Mouse (Mus musculus): ENCODE data around the gene Endov. TPM values are rescaled to one million over a fixed set of nuclear protein-coding genes. Genes with fewer than 3 reads are reported as not detected.
A peak's percentile ranks its signal among the peaks of the same experiment; 100 is the strongest.

Endov gene
- polyA plus RNA-seq, 1 experiment from 2014 or later, result 19.8 TPM

DNA sequence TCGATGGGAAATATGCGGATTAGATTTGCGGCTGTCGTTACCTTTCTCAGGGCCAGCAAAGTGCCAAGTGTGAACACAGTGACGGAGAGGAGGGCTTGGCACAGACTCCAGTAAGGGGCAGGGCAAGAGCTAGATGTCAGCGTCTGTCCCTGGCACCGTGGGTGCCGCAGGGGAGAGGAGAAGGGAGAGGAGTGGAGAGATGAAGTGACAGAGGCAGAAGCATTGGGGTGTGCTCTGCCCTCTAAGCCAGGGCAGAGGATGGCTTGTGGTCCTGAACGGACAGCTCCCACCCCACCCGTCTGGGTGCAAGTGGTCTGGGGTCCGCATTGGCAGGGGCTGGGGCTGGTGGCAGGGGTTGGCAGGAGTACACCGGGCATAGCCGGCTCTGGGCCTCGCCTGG is 48.8 kb downstream of the Endov start:
- Histone ChIP-seq H3K4me2 (ENCODE audit: low read length) (no peak overlapping the region), H3K27me3 (ENCODE audit: control insufficient read depth, insufficient read depth, low read depth, low read length) (peaks cover 5% of the 10 kb centered on the region), H3K4me1 (ENCODE audit: control insufficient read depth, insufficient read depth, low read length) (peaks cover 15% of the 10 kb centered on the region; the same call in 1 of the 2 replicates), H3K27ac (ENCODE audit: low read length) (no peak overlapping the region), H3K4me3 (ENCODE audit: low read depth, low read length) (no peak overlapping the region), H3K9ac (ENCODE audit: low read depth, low read length) (no peak overlapping the region), H3K9me3 (replicated peaks; ENCODE audit: control insufficient read depth, low read length, poor library complexity, severe bottlenecking) (no peaks in the 10 kb centered on the region), H3K36me3 (ENCODE audit: control insufficient read depth, insufficient read depth, low read length) (no peaks in the 10 kb centered on the region)
- ATAC-seq, result no peak
- WGBS, result 27% methylated on average over 14 of the region's 14 CpGs

DNA sequence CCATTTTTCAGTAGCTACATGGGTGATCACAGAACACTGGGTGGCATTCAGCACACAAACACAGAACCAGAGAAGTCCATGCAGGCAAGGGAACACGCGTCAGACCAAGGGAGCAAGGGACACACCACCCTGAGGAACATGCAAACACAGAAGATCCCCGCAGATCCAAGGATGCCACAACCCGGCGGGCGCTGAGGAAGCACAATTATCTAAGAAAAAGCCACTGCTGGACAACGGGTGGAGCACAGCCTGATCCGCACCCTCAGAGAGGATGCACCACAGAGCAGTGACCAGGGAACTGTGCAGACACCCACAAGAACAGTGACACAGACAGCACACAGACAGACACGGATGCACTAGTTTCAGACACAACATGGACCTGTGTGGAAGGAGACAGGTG is 49.4 kb downstream of the Endov start:
- H3K9me3 ChIP-seq (replicated peaks; ENCODE audit: control insufficient read depth, low read length, poor library complexity, severe bottlenecking), result no peaks in the 10 kb centered on the region
- no peak for ATAC-seq
- H3K4me1 ChIP-seq (ENCODE audit: control insufficient read depth, insufficient read depth, low read length), result peaks cover 19% of the 10 kb centered on the region; the same call in 1 of the 2 replicates
- peaks cover 7% of the 10 kb centered on the region for H3K27me3 ChIP-seq (ENCODE audit: control insufficient read depth, insufficient read depth, low read depth, low read length)
- 77% methylated on average over 9 of the region's 9 CpGs for WGBS
- H3K9ac ChIP-seq (ENCODE audit: low read depth, low read length), result 0 out of 2 replicates have a peak overlapping the region, but pooled peaks have one; percentile 6
- no peaks in the 10 kb centered on the region for H3K36me3 ChIP-seq (ENCODE audit: control insufficient read depth, insufficient read depth, low read length)
- H3K4me3 ChIP-seq (ENCODE audit: low read depth, low read length), result no peak overlapping the region
- no peak overlapping the region for H3K27ac ChIP-seq (ENCODE audit: low read length)
- H3K4me2 ChIP-seq (ENCODE audit: low read length), result no peak overlapping the region

DNA sequence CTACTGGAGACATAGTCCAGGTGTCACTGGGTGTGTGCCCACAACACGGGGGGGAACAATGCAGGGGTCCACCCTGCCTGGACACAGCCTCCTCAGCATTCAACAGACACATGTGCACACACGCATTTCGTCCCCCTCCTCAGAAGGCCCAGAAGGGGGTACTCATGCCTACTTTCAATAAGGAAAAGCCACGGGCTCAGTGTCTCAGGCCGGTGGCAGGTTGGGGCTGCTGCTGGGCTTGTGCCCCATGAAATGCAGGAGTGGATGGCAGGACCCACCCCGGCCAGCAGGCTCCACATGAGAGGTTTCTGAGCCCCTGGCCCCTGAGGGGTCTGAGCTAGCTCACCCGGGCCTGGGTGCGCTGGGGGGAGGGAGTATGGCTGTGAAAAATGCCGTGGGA is 49.9 kb downstream of the Endov start:
- Histone ChIP-seq H3K9ac (ENCODE audit: low read depth, low read length) (no peak overlapping the region), H3K4me3 (ENCODE audit: low read depth, low read length) (no peak overlapping the region), H3K4me2 (ENCODE audit: low read length) (no peak overlapping the region), H3K27ac (ENCODE audit: low read length) (no peak overlapping the region), H3K27me3 (ENCODE audit: control insufficient read depth, insufficient read depth, low read depth, low read length) (peaks cover 7% of the 10 kb centered on the region), H3K36me3 (ENCODE audit: control insufficient read depth, insufficient read depth, low read length) (no peaks in the 10 kb centered on the region), H3K4me1 (ENCODE audit: control insufficient read depth, insufficient read depth, low read length) (peaks cover 24% of the 10 kb centered on the region; the same call in 1 of the 2 replicates), H3K9me3 (replicated peaks; ENCODE audit: control insufficient read depth, low read length, poor library complexity, severe bottlenecking) (no peaks in the 10 kb centered on the region)
- WGBS, result 67% methylated on average over 9 of the region's 9 CpGs
- no peak for ATAC-seq

DNA sequence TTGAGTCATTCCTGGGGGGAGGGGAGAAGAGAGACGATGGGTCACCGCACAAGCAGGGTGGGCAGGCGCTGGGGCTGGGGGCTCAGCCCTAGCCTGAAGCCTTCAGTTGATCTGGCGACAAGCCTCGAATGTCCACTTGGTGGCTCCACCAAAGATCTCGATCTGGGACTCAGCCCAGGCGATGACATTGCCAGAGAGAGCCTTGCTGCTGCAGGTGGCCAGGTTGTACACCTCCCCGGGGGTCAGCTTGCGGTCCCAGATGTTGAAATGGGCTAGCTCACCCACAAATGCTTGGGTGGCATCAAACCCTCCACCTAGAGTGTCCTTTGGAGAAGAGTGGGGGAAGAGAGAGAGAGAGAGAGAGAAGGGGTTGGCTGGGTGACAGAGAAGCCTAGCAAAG is 51.2 kb downstream of the Endov start:
- H3K9ac ChIP-seq (ENCODE audit: low read depth, low read length), result no peak overlapping the region
- H3K9me3 ChIP-seq (replicated peaks; ENCODE audit: control insufficient read depth, low read length, poor library complexity, severe bottlenecking), result no peaks in the 10 kb centered on the region
- no peak overlapping the region for H3K4me2 ChIP-seq (ENCODE audit: low read length)
- no peak overlapping the region for H3K27ac ChIP-seq (ENCODE audit: low read length)
- H3K4me3 ChIP-seq (ENCODE audit: low read depth, low read length), result no peak overlapping the region
- no peak for ATAC-seq
- H3K36me3 ChIP-seq (ENCODE audit: control insufficient read depth, insufficient read depth, low read length), result no peaks in the 10 kb centered on the region
- H3K27me3 ChIP-seq (ENCODE audit: control insufficient read depth, insufficient read depth, low read depth, low read length), result peaks cover 7% of the 10 kb centered on the region
- 66% methylated on average over 9 of the region's 9 CpGs for WGBS
- H3K4me1 ChIP-seq (ENCODE audit: control insufficient read depth, insufficient read depth, low read length), result peaks cover 33% of the 10 kb centered on the region; the same call in 1 of the 2 replicates

DNA sequence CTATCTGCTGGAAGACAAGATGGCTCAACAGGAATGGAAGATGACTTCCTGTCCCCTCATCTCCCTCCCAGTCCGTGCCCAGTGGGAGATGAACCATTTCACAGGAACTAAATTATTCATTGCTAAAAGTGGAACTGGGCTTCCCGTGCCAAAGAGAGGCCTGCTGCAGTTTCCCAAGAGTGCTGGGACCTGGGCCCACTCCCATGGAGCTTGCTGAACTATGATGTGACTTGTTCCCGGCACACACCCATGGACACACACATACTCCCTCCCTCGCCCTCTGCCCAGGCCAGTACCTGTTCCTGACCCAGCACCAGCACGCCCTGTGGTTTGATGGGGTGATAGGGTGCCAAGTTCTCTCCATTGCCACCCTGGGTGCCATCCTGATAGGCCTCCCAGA is 51.7 kb downstream of the Endov start:
- no peak overlapping the region for H3K9ac ChIP-seq (ENCODE audit: low read depth, low read length)
- H3K4me1 ChIP-seq (ENCODE audit: control insufficient read depth, insufficient read depth, low read length), result peaks cover 33% of the 10 kb centered on the region; the same call in 1 of the 2 replicates
- H3K27ac ChIP-seq (ENCODE audit: low read length), result no peak overlapping the region
- peaks cover 7% of the 10 kb centered on the region for H3K27me3 ChIP-seq (ENCODE audit: control insufficient read depth, insufficient read depth, low read depth, low read length)
- WGBS, result 81% methylated on average over 5 of the region's 5 CpGs
- H3K36me3 ChIP-seq (ENCODE audit: control insufficient read depth, insufficient read depth, low read length), result no peaks in the 10 kb centered on the region
- H3K9me3 ChIP-seq (replicated peaks; ENCODE audit: control insufficient read depth, low read length, poor library complexity, severe bottlenecking), result no peaks in the 10 kb centered on the region
- no peak overlapping the region for H3K4me3 ChIP-seq (ENCODE audit: low read depth, low read length)
- no peak overlapping the region; the same call in 1 of the 2 replicates for H3K4me2 ChIP-seq (ENCODE audit: low read length)
- no peak for ATAC-seq

DNA sequence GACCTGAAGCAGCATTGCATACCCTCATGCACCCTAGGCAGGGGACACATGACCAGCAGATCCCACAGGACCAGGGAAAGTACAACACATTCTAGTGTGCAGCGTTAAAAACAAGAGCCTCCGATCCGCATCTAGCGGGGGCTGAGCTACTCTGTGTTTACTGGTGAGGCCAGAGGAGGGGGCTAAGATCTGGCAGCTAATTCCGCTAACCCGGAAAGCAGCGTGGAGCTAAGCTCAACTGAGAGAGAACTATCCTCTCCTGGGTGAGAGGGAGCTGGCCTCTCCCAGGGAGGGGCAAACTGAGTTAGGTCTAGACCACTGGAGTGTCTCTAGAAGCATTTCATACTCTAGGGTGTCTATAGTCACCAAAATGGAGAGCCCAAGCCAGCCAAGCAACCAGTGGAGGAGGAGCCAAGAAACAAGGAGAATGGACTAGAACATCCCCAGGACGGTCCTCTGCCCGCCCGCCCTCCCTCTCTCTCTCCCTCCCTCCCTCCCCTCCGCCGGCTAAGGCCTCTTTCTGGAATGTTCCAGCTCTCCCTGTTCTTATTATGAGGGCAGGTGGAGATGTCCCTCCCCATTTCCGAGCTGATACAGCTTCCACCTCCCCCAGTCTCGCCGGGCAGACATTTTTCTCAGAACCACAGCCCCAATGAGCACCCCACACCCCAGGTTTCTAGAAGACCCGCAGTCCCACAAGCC is 52.8 kb downstream of the Endov start:
- Histone ChIP-seq H3K4me1 (ENCODE audit: control insufficient read depth, insufficient read depth, low read length) (peaks cover 42% of the 10 kb centered on the region; the same call in 1 of the 2 replicates), H3K27me3 (ENCODE audit: control insufficient read depth, insufficient read depth, low read depth, low read length) (peaks cover 10% of the 10 kb centered on the region)

DNA sequence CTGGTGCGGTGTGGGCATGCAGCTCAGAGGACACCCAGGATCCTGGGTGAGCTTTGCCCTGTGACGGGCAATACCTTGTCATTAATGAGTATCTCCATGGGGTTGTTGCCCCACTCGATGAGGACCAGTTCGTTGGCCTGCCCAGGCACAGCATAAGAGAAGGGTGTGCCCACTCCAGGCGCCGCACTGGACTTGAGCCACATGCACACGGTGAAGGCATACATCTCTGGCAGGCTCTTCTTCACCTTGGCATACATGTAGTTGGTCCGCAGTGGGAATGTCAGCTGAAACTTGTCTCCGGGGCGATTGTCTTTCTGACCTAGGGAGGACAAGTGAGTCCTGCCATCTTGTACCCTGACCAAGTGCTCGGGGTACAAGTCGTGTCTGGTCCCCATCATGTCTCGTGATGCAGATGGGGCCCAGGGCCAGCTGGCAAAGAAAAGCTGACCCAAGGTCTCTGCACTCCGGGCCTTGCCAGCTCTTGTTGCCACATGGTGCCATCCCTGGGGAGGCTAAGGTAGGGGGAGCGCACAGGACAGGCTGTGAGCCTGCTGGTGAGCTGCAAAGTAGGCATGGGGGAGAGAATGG is 53.5 kb downstream of the Endov start:
- H3K4me2 ChIP-seq (ENCODE audit: low read length), result peak overlapping the region; percentile 98
- WGBS, result 84% methylated on average over 15 of the region's 15 CpGs
- peak overlapping the region; percentile 78; the same call in 1 of the 2 replicates for H3K4me3 ChIP-seq (ENCODE audit: low read depth, low read length)
- no peak for ATAC-seq
- H3K9ac ChIP-seq (ENCODE audit: low read depth, low read length), result peak overlapping the region; percentile 22
- no peaks in the 10 kb centered on the region for H3K36me3 ChIP-seq (ENCODE audit: control insufficient read depth, insufficient read depth, low read length)
- no peaks in the 10 kb centered on the region for H3K9me3 ChIP-seq (replicated peaks; ENCODE audit: control insufficient read depth, low read length, poor library complexity, severe bottlenecking)
- no peak overlapping the region for H3K27ac ChIP-seq (ENCODE audit: low read length)
- H3K27me3 ChIP-seq (ENCODE audit: control insufficient read depth, insufficient read depth, low read depth, low read length), result peaks cover 13% of the 10 kb centered on the region
- H3K4me1 ChIP-seq (ENCODE audit: control insufficient read depth, insufficient read depth, low read length), result peaks cover 48% of the 10 kb centered on the region

More for the DNA sequence above, 52.8 kb downstream of the Endov start:
- Histone ChIP-seq H3K4me2 (ENCODE audit: low read length) (peak overlapping the region; percentile 98), H3K4me3 (ENCODE audit: low read depth, low read length) (no peak overlapping the region), H3K9me3 (replicated peaks; ENCODE audit: control insufficient read depth, low read length, poor library complexity, severe bottlenecking) (no peaks in the 10 kb centered on the region), H3K9ac (ENCODE audit: low read depth, low read length) (0 out of 2 replicates have a peak overlapping the region, but pooled peaks have one; percentile 10), H3K27ac (ENCODE audit: low read length) (no peak overlapping the region), H3K36me3 (ENCODE audit: control insufficient read depth, insufficient read depth, low read length) (no peaks in the 10 kb centered on the region)
- WGBS, result 49% methylated on average over 15 of the region's 16 CpGs
- ATAC-seq, result no peak

DNA sequence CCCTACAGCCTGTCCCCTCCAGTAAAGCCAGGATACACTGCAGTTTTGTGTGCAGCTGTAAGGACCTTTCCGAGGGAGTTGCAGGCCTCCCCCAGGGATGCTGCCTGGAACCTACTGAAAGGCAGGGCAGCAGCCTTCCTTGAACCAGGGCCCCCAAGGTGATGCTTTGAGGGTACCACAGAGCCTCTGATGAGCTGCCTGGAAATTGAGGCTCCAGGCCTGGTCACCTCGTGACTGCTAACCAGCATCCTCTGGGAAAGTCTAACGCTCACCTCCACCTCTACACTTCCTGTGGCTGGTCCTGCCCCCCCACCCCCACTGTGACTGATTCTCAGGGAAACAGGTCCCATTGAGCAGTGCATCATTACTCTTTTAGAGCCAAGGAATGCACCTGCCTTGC is 54.1 kb downstream of the Endov start:
- H3K4me3 ChIP-seq (ENCODE audit: low read depth, low read length), result peak overlapping the region; percentile 78
- no peak overlapping the region for H3K27ac ChIP-seq (ENCODE audit: low read length)
- WGBS, result 60% methylated on average over 3 of the region's 3 CpGs
- H3K36me3 ChIP-seq (ENCODE audit: control insufficient read depth, insufficient read depth, low read length), result no peaks in the 10 kb centered on the region
- peak overlapping the region; percentile 98 for H3K4me2 ChIP-seq (ENCODE audit: low read length)
- no peak for ATAC-seq
- H3K4me1 ChIP-seq (ENCODE audit: control insufficient read depth, insufficient read depth, low read length), result peaks cover 45% of the 10 kb centered on the region
- H3K9me3 ChIP-seq (replicated peaks; ENCODE audit: control insufficient read depth, low read length, poor library complexity, severe bottlenecking), result no peaks in the 10 kb centered on the region
- H3K9ac ChIP-seq (ENCODE audit: low read depth, low read length), result peak overlapping the region; percentile 22
- peaks cover 13% of the 10 kb centered on the region for H3K27me3 ChIP-seq (ENCODE audit: control insufficient read depth, insufficient read depth, low read depth, low read length)

Data from midbrain, embryonic 16.5 days (tissue).